Mouse (Mus musculus) thymus, postnatal 10 days (tissue): ENCODE results near the gene Crip1.

ENCODE experiments used
- DNase-seq, 2 experiments: peaks; one replicate each; pipeline ENCODE4 v3.0.0; 2021; ENCODE audit warnings: low spot score in 2 of 2

The Crip1 gene

GRCm38 (mm10) chr12:113130732-113131131, 15.4 kb upstream of the Crip1 start:
- no peak for DNase-seq

- no peak for DNase-seq
Measured at GRCm38 (mm10) chr12:113131601-113132000, 14.5 kb upstream of the Crip1 start.

- DNase-seq, result no peak
Measured at GRCm38 (mm10) chr12:113132567-113132966, 13.5 kb upstream of the Crip1 start.

- no peak for DNase-seq
Measured at GRCm38 (mm10) chr12:113133260-113133659, 12.9 kb upstream of the Crip1 start.

- no peak for DNase-seq
Measured at GRCm38 (mm10) chr12:113133861-113134403, 12.2 kb upstream of the Crip1 start.

- DNase-seq, result no peak
Measured at GRCm38 (mm10) chr12:113134502-113134901, 11.6 kb upstream of the Crip1 start.

- DNase-seq, result no peak
Measured at GRCm38 (mm10) chr12:113135401-113135800, 10.7 kb upstream of the Crip1 start.

- no peak for DNase-seq
Measured at GRCm38 (mm10) chr12:113136492-113137020, 9.6 kb upstream of the Crip1 start.

GRCm38 (mm10) chr12:113137260-113138213, 8.6 kb upstream of the Crip1 start:
- no peak for DNase-seq

GRCm38 (mm10) chr12:113138291-113138690, 7.8 kb upstream of the Crip1 start:
- DNase-seq, result no peak

- DNase-seq, result no peak
Measured at GRCm38 (mm10) chr12:113138901-113139864, 6.9 kb upstream of the Crip1 start.

- DNase-seq, result peak; percentile 90 to 91
Measured at GRCm38 (mm10) chr12:113139908-113140615, 6.1 kb upstream of the Crip1 start, which contains the start of gene Crip2. TSS of gene Crip2 (plus strand) at chr12:113140236.

- peak in 1 of 2 experiments; percentile 14 for DNase-seq
Measured at GRCm38 (mm10) chr12:113140616-113141411, 5.3 kb upstream of the Crip1 start.

GRCm38 (mm10) chr12:113141531-113141973, 4.6 kb upstream of the Crip1 start:
- DNase-seq, result no peak

GRCm38 (mm10) chr12:113142021-113142975, 3.8 kb upstream of the Crip1 start:
- DNase-seq, result no peak

- DNase-seq, result no peak
Measured at GRCm38 (mm10) chr12:113143164-113143563, 3.0 kb upstream of the Crip1 start.

GRCm38 (mm10) chr12:113144001-113144756, 1.9 kb upstream of the Crip1 start:
- peak; percentile 34 to 53 for DNase-seq

- DNase-seq, result peak in 1 of 2 experiments; percentile 16
Measured at GRCm38 (mm10) chr12:113144886-113145285, 1.2 kb upstream of the Crip1 start.
